Mouse (Mus musculus) urinary bladder, postnatal 14 days (tissue): Measurements from ENCODE around the gene Wdr5.

Experiments used
- DNase-seq: peaks from one replicate; pipeline ENCODE4 v3.0.0; 2021; ENCODE audit warnings: low spot score

Gene Wdr5

DNA sequence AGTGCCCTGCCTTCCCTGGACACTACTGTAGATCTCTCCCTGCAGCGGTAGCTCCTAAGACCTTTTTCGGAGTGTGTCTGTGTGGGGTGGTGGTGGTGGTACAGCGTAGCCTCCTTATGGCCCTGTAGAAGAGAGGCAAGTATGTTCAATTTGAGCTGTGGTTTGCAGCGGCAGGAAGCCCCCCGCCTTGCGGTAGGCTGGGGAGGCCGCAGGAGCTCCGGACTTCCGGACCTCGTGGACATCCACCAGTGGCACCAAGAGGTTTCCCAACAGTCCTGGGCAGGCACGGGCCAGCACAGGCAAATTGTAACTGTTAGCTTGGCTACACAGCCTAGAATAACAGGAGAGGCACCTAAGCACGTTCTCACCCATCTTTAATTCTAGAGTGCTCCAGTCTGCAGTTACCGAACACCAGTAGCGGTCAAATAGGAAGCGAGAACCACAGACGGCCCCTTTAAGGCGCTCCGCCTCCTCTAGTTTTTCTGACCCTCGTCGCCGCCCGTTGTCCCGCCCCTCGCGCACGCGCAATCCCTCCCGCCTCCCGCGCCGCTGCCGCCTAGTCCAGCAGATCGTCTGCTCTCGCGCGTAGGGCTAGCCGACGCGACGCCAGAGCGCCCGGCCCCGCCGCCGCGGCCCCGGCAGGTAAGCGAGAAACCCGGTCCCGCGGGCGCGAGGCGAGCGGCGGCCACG is at the start of gene Wdr5:
TSS of gene Wdr5 (plus strand) at position 519 of the 690 bp plus-strand sequence.
- DNase-seq: peak; percentile 97

DNA sequence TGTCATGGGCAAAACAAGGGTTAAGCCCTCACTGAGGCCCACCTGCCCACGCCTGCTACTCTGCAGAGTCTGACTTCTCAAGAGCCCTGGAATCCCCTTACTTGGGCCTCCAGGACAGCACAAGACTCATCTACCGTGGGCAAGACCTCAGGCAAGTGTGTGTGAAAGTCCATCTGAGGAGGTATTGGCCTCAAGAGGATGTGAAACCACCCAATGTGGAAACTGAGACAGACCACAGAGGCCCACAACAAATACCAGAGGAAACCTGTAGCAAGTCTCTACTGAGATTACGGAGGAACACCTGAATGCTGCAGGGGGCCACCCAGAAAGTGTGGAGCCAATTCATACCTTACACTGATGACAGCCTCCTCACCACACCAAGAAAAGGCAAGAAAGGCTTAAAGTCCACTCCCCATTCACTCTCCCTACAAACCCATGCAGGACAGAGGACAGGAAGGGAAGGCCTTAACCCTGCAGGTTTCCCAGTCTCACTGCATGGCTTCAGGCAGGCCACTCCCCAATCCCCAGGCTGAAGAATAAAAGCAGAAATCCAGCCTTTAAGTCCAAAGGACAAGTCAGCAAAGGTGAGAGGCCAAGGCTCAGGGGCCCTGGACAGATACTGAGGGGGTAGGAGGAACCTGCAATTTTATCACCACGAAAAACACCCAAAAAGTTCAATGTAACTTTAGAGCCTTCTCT is 45.5 kb upstream of the Wdr5 start:
- no peak for DNase-seq

DNA sequence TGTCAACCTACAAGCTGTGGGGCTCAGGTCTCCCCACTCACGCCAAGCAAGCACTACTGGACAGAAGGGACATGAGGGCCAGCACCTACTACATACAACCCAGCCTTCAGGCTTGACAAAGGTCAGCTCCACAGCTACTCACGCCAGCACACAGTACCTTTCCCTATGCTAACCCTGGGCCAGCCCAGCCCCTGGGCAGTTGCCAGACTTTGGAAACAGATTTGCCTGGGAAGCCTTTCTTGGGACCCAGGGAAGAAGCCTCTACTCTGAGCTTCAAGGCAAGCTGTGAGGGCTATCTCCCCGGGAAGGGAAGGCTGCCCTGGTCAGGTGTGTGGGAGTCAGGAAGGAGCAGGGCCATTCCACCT is 45.0 kb upstream of the Wdr5 start:
- DNase-seq: no peak

DNA sequence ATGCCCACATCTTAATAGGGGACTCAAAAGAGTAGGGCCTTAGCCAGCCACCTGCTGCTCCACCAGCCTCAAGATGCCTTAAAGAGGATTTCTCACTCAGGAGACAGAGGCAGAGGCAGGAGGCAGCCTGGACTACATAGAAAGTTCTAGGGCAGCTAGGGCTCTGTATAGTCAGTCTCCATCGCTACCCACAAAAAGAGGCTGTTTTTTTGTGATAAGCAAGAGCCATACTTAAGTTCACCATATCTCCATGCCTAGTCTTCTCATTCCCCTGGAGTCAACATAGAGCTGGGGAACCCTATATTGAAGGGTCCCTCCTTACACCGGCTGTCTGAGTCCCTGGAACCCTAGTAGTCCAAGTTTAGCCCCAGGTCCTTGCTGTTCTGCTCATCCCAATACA is 44.4 kb upstream of the Wdr5 start:
- DNase-seq: no peak

DNA sequence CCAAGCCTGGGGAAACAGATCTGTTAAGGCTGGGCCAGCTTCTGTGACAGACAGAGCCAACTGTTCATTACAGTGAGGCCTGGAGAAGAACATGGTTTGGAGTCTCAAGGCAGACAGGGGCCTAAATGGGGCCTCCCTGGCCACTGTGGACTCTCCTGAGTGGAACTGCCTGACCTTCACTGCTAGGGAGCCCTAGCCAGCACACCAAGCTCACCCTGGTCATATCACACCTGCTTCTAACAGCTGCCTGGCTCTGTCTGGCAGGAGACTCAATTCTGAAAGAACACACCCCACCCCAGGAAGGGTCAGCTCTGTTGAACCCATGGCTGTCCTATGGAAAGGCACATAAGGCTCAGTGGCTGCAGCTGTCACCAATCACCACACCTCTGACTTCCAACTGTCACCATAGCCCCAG is 43.8 kb upstream of the Wdr5 start:
- no peak for DNase-seq

DNA sequence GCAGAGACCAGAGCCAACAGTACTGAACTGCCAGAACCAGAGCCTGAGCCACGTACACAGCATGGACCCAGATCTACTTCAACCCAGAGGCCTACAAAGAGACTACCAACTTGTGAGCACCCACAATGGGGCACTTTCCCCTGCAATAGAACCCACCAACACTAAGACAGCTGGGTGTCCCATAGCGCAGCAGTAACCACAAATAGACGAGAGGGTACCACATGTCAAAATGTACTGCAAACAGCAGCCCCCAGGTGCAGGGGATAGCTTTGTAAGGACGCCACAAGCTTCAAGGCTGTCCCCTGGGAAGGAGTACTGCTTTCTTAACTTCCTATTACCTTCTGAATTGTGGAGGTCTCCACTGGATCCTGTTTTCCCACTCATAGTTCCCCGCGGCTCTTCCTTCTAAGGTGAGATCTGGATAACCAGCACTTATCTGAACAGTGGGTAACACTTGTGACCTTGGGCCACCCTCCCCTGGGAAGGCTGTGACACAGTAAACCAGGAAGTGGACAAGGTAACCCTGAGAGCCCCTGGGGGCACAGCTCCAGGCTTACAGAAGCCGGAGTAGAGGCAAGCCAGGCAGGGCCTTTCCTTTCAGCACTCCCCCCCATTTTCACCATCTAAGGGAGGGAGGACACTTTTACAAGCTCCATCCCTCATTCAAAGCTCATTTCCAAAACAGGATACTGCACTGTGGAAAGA is 41.7 kb upstream of the Wdr5 start:
- DNase-seq: no peak

DNA sequence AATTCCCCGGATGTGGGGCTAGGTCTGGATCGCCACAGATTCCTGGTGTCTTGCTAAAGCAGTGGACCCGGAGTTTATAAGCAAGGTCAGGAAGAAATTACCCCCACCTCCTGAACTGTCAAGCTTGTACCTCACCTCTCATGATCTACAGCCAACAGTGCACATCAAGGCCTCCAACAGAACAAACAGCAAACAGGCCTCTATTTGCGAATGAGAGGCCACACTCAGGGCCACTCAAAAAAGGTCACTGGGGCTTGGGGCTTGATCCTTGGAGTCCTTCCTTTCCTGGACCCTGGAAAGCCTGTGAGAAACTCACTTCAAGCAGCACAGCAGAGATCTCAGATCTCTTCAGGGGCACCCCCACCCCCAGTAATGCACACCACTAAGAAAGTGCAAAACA is 41.0 kb upstream of the Wdr5 start:
- no peak for DNase-seq

DNA sequence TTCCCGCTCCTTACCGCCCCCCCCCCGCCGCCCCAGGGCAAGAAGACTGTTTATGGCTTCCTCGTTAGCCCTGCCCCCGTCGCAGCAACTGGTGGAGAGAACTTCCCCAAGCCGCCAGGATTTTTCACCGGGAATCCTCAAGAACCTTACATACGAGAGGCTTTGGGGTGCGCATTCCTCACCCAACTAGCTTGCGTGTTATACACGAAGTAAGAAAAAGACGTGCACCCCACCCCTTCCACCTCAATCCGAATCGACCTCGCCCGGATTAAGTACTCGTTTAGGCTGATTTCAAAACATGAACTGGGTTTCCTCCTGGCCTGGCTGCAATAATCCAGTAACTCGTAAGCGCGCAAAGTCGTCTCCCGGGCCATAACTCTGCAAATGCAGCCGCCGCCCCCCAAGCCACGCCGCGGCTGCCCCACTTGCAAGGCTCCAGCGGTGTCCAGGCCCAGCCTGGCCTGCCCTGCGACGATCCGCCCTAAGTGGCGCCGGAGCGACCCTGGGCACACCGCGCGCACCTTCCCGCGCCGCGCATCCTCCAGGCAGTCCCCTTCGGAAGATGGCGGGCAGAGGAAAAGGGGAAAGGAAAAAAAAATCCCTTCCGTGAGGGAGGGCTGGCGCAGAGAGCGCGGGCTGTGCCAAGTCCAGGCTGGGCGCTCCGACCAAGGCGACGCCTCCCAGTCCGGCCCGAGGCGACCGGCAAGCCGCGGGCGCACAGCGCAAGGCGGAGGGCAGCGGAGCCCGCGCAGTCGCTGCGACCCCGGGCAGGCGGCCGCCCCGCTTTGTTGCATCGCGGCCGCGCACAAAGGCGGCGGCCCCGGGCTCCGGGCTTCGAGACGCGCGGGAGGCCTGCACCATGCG is 40.1 kb upstream of the Wdr5 start:
- DNase-seq: peak; percentile 60

DNA sequence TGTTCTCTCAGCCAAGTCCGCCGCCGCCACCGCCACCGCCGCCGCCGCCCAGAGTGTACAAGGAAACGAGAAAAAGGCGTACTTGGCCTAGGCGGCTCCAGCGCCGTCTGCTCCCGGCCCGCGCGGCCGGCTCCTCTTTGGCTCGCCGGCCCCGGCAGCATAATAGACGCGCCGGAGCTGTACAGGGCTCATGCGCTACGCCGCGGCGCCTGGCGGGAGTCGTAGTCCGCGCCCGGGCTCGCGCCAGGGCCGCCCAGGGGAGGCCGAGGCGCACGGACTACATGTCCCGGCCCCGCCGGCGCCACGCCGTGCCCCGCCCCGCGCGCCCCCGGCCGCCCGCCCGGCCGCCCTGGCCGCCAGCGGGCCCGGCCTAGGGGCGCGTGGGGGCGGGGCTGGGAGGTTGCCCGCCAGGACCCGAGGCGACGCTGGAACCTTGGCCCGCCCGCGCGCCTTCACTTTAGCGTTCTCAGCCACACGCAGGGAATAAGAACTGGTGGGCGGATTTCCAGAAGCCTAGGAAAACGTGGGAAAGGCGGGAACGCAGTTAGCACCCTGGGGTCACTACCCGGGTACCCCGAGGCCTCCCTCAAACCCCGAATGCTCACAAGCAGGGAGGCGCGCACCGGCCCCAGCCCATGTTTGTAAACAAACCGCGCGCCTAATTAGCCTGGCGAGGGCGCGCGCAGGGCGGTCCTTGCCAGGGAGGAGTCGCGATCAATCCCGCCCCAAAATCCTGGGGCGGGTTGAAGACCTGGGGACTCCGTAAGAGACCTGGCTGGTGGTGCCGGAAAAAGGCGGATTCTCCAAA is 39.3 kb upstream of the Wdr5 start:
- DNase-seq: peak; percentile 92

DNA sequence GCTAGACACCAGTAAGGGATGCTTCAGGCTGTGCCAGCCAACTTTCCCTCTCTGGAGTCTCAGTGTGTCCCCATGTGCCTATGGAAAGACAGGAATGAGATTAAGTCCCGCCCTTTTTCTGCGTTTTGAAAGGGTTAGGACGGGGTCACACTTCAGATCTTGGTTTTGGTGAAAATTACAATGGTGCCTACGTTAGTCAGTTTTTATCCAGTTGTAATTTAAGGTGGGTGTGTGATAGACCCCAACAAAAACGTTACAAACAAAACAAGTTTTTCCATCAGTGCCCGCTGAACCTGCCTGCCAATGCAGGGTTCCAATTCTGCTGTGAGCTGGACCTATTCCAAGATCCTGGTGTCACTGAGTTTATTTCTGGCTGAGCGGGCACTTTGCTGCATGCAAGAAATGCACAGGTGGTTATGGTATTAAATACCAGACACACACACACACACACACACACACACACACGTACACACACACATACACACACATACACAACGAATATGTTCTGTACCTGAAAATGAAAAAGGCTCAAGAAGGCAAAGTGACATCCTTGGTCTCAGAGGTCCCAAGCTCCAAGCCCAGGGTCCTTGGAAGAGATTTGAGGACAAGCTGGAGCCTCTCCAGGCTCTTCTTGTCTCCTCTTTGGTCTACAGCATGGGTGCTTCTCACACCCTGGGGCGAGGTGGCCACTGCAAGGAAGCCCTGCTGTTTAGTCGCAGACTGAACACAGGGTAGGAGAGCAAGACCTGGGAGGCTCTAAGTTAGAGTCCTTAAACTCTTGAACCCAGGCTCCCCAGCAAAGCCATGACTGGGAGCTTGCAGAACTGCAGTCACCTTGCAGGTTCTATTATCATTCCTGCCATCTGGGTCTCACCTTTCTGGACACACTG is 38.4 kb upstream of the Wdr5 start:
- peak; percentile 20 for DNase-seq

DNA sequence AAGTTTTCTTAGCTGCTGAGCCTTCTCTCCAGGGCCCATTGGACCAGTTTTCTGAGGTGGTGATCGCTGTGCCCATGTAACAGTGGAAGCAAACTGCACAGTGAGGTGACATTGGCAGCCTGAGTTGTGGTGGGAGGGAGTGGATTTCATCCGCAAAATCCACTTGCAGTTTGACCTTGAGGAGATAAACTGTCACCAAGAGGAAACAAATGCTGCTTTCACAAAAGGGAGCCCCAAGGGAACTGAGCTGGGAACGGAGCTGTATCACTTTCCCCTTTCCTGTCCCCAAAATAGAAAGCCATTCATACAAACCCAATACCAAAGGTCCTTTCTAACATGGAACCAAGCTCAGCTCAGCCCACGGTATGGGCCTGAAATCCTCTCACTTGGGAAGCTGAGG is 35.1 kb upstream of the Wdr5 start:
- DNase-seq: no peak

DNA sequence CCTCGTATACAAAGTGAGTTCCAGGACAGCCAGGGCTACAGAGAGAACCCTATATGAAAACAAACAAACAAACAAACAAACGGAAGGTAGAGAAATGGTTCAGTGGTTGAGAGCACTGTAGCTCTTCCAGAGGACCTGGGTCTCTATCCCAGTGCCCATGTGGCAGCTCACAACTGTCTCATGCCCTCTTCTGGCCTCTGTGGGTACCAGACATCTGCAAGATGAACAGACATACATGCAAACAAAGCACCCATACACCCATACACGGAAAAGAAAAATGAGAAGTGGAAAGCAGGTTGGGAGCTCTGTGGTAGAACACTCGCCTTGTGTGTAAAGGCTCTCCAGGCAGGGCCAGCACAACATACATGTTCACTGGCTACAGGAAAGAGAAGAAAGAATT is 34.6 kb upstream of the Wdr5 start:
- no peak for DNase-seq

DNA sequence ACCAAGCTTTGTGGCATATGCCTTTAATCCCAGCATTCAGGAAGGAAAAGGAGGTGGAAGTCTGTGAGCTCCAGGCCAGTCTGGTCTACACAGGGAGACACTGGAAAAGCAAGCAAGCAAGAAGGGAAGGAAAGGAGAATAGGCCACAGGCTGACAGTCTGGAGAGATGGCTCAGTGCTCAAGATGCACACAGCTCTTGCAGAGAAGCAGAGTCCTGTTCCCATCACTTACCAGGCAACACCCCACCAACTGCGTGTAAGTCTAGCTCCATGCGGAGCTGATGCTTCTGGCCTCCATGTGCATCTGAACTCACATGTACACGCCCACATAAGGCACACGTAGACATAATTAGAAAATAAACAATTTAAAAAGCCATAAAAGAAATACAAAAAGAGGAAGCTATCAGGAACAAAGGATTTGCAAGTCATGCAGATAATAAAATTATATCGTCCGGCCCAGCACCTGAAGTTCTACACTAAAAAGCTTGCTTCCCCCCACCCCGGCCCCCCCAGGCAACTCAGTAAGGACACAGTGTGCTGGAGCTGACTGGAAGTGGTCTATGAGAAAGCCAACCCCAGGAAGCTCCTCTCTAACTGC is 32.6 kb upstream of the Wdr5 start:
- DNase-seq: no peak

DNA sequence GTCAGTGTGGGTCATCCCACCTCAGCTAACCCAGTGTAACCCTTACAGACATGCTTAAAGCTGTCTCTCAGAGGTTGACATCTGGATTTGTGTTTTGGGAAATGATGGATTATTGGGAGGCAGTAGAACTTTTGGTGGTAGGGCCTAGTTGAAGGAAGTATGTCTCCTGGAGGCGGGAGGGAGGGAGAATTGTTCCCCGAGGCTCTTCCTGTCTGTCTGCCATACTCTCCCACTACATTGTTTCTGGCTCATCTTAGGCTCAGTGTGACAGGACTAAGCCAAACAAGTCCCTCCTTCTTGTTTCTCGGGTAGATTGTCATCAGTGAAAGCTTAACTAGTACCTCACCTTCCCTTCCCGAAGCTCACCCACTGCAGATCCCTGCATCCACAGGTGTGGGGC is 28.2 kb upstream of the Wdr5 start:
- no peak for DNase-seq

DNA sequence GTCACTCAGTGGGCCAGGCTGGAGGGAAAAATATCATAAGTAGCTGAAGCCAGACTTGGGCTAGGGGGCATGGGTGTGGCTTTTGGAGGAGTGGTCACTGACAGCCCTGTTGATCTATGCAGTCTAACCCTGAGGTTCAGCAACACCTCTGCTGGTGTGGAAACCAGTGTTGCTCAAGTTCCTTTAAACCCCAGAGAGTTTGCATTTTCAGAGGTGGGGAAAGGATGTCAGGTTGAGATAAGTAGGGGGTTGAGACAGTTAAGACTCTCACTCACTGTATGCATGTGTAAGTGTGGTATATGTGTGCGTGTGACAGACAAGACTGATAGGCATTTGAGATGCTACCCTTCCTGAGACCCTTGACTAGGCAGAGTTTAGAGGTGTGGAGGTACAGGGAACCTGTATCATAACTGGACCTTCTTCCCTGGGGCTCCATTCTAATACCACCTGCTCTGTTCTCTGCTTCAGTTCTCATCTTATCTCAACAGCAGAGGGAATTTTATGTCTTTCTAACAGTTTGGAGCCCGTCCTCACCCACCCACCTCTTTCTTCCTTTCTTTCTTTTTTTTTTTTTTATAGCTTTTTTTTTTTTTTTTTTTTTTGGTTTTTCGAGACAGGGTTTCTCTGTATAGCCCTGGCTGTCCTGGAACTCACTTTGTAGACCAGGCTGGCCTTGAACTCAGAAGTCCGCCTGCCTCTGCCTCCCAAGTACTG is 27.5 kb upstream of the Wdr5 start:
- DNase-seq: no peak

DNA sequence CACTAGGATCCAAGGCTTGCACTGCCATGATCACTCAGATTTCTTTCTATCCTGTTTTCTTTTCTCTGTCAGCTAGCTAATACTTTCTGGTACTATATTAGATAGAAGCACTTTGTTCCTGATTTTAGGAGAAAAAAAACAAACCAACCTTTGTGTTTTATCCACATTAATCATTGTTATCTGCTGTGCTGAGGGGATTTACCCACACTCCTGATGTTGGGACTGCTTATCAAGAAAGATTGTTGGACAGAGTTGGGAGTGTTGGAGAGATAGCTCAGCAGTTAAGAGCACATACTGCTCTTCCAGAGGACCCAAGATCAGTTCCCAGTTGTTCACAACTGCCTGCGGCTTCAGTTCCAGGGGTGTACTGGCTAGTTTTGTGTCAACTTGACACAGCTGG is 26.6 kb upstream of the Wdr5 start:
- DNase-seq: no peak

DNA sequence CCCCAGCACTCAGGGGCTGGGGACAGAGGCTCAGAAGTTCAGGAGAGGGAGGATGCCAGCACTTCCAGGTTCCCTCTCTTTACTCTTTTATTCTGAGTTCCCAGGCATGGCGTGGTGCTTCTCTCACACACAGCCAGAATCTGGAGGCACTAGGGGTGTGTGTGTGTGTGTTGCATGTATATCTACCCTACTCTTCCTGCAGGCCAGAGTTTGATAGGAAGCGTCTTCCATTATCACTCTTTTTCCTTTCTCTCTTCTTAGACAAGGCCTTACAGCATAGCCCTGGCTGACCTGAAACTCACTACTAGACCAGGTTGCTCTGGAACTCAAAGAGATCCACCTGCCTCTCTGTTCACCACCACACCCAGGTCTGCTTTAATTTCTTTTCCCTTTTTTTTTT is 24.0 kb upstream of the Wdr5 start:
- no peak for DNase-seq

DNA sequence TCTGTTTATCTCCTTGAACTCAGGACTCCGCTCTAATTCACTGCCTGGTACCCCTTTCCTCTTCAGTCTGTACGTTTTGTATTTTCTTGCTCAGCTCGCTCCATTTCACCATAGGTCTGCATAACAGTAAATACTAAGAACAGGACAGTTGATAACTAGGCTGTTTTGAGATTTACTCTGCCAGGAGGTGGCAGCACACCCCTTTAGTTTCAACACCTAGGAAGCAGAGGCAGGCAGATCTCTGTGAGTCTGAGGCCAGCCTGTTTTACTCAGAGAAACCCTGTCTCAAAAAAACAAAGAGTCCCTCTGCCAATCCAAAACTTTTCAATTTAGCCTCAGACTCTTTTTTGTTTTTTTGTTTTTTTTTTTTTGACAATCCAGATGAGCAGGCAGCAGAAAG is 21.0 kb upstream of the Wdr5 start:
- DNase-seq: no peak

DNA sequence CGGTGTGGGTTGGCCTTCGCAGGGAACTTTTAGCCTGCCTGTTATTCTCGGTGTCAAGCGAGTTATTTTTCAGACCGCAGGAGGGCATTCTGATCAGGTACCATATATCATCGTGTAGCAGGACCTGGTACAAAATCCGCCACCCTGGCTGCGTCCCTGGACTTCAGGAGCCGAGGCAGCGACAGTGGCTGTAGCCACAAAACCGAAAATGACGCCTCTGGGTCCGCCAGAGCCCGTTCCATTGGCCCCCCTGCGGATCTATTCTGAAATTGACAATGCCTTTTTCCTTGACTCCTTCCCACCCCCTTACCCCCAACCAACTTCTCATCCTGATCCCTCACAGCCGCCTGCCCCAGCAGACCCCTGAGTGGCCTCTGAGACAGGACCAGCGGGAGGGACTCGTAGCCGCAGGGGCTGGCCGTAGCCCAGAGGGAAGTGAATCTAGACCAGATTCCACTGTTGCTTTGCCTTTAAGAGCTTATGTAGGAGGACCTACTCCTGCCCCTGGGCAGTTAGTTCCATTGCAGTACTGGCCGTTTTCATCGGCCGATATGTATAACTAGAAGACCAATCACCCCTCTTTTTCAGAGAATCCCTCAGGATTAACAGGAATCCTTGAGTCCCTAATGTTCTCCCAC is 18.4 kb upstream of the Wdr5 start:
- DNase-seq: no peak
